Mouse (Mus musculus): ENCODE measurements at regions not wholly inside any gene's neighbourhood (a gene's known extent, or its start where the extent isn't known, plus 50 kb on each side); places are given as distances from the start of the nearest gene placed in this dataset.

- TF ChIP-seq CTCF (IDR thresholded peaks at IDR 0.05; ENCODE audit: borderline replicate concordance, extremely low read depth, insufficient read depth, insufficient read length) (no peak), POLR2A (IDR thresholded peaks at IDR 0.05; ENCODE audit: borderline replicate concordance, extremely low read depth, insufficient read depth, insufficient read length, poor library complexity, severe bottlenecking) (no peak)
Observed at GRCm38 (mm10) chr12:85543520-85543919, 55.3 kb upstream of the Jdp2 start.

Data from brain, embryonic 14.5 days (tissue).